Mouse (Mus musculus) cerebellum, adult 2 months (tissue): Measurements from ENCODE around the gene Dact1. TPM values are rescaled to one million over a fixed set of nuclear protein-coding genes. Genes with fewer than 3 reads are reported as not detected.

ENCODE experiments used
- DNase-seq, 2 experiments: peaks; one replicate each; pipeline ENCODE4 v3.0.0; 2021
- H3K27ac ChIP-seq: fragments of 200-500 bp; 2 replicates; pipeline ENCODE4 v1.5.1; 2012; ENCODE audit warnings: low read length, control low read depth, inconsistent platforms; ENCODE audit not compliant: insufficient read depth
- H3K27me3 ChIP-seq: fragments of 200-500 bp; 2 replicates; pipeline ENCODE4 v1.6.1; 2012; ENCODE audit warnings: inconsistent platforms, mild to moderate bottlenecking, low read length, moderate library complexity; ENCODE audit not compliant: control insufficient read depth, insufficient read depth
- H3K4me1 ChIP-seq: fragments of 200-500 bp; 2 replicates; pipeline ENCODE4 v1.6.1; 2011; ENCODE audit warnings: low read length; ENCODE audit not compliant: control insufficient read depth, insufficient read depth
- H3K4me3 ChIP-seq: fragments of 200-500 bp; replicated peaks from 2 replicates; pipeline ENCODE3; 2011; ENCODE audit warnings: mild to moderate bottlenecking, low read depth, low read length, control low read depth; ENCODE audit not compliant: insufficient read depth
- CTCF ChIP-seq: fragments of 200-500 bp; IDR thresholded peaks from 2 replicates; pipeline ENCODE4 v1.5.1; 2011; ENCODE audit warnings: low read depth, mild to moderate bottlenecking, control low read depth, low read length, moderate library complexity, borderline replicate concordance; ENCODE audit not compliant: insufficient read depth
- POLR2A ChIP-seq: fragments of 200-500 bp; IDR thresholded peaks from 2 replicates; pipeline ENCODE4 v1.6.1; 2011; ENCODE audit warnings: low read length, control low read depth, borderline replicate concordance; ENCODE audit not compliant: insufficient read depth
- WGBS: fragments of 180-500 bp; shearing (Covaris S2); methylation state at CpG from one replicate; pipeline ENCODE4 v1.1.7; 2018; 5-methylcytosine and 5-hydroxymethylcytosine counted together
- polyA plus RNA-seq: library from polyadenylated mRNA; depleted of rRNA; stranded (reverse); fragments of >200 nt; gene quantifications from 2 replicates; pipeline ENCODE4 v1.2.3, GENCODE M21; 2012

Dact1 gene
- polyA plus RNA-seq, 1 experiment: 17.0 TPM

DNA sequence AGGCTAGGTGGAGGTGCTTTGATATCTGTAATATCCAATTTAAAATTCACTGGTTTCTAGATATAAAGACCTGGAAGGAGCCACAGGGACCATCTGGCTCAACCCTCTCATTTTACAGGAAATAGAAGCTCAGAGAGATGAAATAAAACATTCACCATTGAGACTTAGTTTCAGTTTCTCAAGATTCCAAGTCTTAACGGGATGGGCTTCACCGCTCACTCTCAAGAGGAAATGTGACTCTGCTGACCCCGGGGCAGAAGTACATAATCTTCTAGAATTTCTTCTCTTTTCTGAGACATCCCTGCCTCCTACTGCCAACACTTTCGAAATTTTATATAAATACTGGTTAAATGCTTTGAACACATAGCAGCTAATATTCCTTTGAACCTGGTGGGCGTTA, 36.4 kb downstream of the Dact1 start:
- Histone ChIP-seq H3K27me3 (no peaks in the 10 kb centered on the region), H3K4me1 (no peaks in the 10 kb centered on the region), H3K27ac (no peak overlapping the region), H3K4me3 (no peak overlapping the region)
- WGBS: 83% methylated on average over 5 of the region's 5 CpGs
- no peak for DNase-seq
- TF ChIP-seq CTCF (no peak), POLR2A (no peak)

DNA sequence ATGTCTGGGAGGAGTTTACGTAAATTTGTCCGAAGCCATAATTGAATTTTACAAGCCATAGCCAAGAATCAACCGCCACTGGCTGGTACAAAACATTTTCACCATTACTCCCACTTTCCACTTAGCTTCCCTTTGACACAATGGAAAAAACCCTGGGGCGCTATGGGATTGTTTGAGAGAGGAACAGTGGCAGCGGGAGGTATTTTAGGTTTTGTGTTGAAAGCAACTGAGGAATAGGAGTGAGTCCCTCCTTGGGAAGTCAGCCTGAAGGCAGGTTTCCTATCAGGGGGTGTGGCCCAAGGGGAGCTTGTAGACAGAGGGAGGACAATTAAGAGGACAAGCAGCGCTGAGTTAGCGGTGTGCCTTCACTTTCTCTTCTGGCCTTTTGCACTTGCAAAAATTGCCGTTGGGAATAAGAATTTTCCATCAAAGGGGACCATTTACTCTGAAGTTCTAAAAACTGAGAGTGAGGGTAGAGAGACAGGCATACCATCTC, 38.8 kb downstream of the Dact1 start:
- no peak for TF ChIP-seq CTCF
- no peak for TF ChIP-seq POLR2A
- no peak overlapping the region for H3K27ac ChIP-seq
- 80% methylated on average over 8 of the region's 8 CpGs for WGBS
- no peaks in the 10 kb centered on the region for H3K27me3 ChIP-seq
- no peaks in the 10 kb centered on the region for H3K4me1 ChIP-seq
- DNase-seq: no peak
- no peak overlapping the region for H3K4me3 ChIP-seq

DNA sequence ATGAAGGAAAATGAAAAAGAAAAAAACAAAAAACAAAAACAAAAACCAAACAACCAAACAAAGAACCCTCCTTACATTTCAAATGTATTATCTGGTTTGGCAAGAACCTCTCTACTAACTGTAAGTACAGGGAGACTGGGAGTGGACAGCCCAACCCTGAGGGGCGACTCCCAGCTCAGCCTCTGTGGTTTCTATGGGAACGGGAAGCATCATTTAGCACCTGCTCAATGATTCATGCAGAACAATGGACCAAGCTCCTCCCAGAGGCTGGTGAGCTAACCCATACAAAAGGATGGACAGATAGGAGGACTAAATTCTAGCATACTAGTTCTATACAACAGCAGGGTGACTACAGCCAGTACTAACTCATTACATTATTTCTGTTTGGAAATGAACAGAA, 40.4 kb downstream of the Dact1 start:
- no peak for TF ChIP-seq CTCF
- no peak for TF ChIP-seq POLR2A
- Histone ChIP-seq H3K27me3 (no peaks in the 10 kb centered on the region), H3K27ac (no peak overlapping the region), H3K4me3 (no peak overlapping the region), H3K4me1 (peaks cover 4% of the 10 kb centered on the region; the same call in 1 of the 2 replicates)
- DNase-seq: no peak
- 84% methylated on average over 2 of the region's 2 CpGs for WGBS

DNA sequence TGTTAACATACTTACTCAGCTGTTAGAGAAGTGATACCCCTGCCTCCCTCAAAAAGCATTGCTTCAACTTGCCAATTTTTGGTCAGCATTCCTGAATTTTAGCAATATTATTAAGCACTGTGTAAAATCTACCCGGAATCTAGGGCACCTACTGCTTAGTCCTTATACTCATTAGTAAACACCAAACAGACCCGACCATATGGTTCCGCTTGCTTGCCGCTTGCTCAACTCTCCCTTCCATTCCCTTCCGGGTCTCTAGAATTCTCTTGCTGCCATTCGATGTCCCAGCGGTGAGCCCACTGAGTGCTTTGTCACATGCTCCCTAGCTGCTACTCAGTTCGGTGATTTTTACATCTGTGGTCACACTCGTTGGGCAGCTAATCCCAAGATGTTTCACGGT, 45.0 kb downstream of the Dact1 start:
- WGBS: 37% methylated on average over 10 of the region's 10 CpGs
- Histone ChIP-seq H3K4me1 (peaks cover 4% of the 10 kb centered on the region; the same call in 1 of the 2 replicates), H3K27ac (no peak overlapping the region), H3K27me3 (no peaks in the 10 kb centered on the region), H3K4me3 (no peak overlapping the region)
- DNase-seq: no peak
- TF ChIP-seq CTCF: no peak
- TF ChIP-seq POLR2A: no peak

DNA sequence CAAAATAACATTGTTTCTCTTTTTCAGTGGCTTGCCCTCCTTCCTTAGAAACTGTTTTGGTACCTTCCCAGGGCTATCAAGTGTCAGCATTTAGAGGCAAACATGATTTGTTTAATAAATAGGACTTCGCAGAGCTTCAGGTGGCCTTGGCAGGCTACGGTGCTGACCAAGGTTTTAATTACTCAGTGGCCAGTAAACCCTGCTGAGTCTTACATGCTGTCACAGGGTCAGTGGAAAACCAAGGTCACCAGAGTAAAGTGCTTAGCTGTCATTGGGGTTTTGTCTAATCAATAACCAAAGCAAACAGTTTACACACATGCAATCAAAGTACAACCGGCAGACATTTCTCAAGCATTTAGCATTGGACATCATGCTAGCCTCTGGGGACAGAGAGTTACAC, 45.4 kb downstream of the Dact1 start:
- H3K27me3 ChIP-seq: no peaks in the 10 kb centered on the region
- H3K4me1 ChIP-seq: peaks cover 4% of the 10 kb centered on the region; the same call in 1 of the 2 replicates
- H3K27ac ChIP-seq: no peak overlapping the region
- 40% methylated on average over 3 of the region's 3 CpGs for WGBS
- no peak overlapping the region for H3K4me3 ChIP-seq
- no peak for DNase-seq
- TF ChIP-seq CTCF (no peak), POLR2A (no peak)

DNA sequence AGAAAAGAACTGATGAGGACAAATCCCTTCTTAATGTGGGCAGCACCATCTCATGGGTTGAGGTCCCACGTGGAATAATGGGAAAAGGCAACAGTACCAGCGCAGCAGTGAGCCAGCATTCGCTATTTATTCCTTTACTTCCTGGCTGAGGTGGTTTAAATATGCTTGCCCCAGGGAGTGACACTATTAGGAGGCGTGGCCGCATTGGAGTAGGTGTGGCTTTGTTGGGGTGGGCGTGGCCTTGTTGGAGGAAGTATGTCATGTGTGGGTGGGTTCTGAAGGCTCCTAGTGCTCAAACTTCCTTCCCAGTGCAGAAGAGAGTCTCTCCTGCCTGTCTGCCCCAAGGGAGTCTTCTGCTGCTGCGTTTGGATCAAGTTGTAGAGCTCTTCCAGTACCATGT, 51.9 kb downstream of the Dact1 start:
- no peak for DNase-seq

DNA sequence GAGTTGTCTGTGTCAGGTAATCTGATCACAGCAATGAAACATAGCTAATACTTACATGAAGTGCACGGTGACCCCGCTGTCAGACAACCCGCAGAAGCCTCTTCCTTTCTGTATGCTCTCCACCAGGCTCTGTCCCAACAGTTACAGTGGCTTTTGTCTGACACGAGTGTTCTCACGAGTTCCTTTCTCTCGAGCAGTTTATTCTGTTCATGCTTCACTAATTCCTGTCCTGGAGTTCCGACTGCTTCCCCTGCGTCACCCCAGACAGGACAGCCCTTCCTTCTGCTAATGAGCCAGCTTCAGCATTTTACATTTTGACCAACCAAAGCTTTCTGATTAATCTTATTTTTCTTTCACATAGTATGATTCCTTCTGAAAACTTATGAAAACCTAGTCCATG, 52.7 kb downstream of the Dact1 start:
- DNase-seq: no peak
- TF ChIP-seq CTCF (no peak), POLR2A (no peak)
- Histone ChIP-seq H3K4me1 (peaks cover 12% of the 10 kb centered on the region; the same call in 1 of the 2 replicates), H3K27ac (no peak overlapping the region), H3K4me3 (no peak overlapping the region), H3K27me3 (no peaks in the 10 kb centered on the region)
- WGBS: 77% methylated on average over 8 of the region's 8 CpGs

More for the DNA sequence above, 51.9 kb downstream of the Dact1 start:
- peaks cover 12% of the 10 kb centered on the region; the same call in 1 of the 2 replicates for H3K4me1 ChIP-seq
- no peaks in the 10 kb centered on the region for H3K27me3 ChIP-seq
- 93% methylated on average over 7 of the region's 7 CpGs for WGBS
- no peak overlapping the region for H3K4me3 ChIP-seq
- no peak overlapping the region for H3K27ac ChIP-seq
- TF ChIP-seq CTCF: no peak
- no peak for TF ChIP-seq POLR2A

DNA sequence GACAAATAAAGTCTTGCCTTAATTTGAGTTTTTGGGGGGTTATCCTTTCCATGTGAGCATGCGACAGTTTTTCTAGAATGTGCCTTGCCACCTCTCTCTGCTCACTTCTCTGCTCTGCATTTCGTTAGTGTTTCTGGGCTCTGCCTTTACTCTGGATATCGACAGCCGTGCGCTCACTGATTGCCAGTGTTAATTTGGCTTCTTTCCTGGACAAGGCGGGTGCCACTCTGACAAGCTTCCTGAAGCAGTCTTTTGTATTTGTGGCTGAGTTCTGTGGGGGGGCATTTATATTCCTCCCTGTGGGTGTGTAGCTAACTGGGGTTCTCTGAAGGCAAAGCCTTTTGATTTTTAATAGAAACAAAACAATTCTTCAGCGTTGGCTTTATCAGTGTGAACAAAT, 54.4 kb downstream of the Dact1 start:
- TF ChIP-seq POLR2A (peak; percentile 13; the same call in 1 of the 2 replicates), CTCF (no peak)
- Histone ChIP-seq H3K4me3 (no peak overlapping the region), H3K27me3 (no peaks in the 10 kb centered on the region), H3K4me1 (peaks cover 12% of the 10 kb centered on the region; the same call in 1 of the 2 replicates), H3K27ac (no peak overlapping the region)
- whole genome bisulfite sequencing: 11% methylated on average over 7 of the region's 7 CpGs
- peak in 1 of 2 experiments; percentile 50 for DNase-seq
